Mouse (Mus musculus) lung, postnatal 0 days (tissue): ENCODE results near the gene Pdlim4. TPM values are rescaled to one million over a fixed set of nuclear protein-coding genes. Genes with fewer than 3 reads are reported as not detected.
A peak's percentile ranks its signal among the peaks of the same experiment; 100 is the strongest.

Experiments
- ATAC-seq: fragments of 200-750 bp; cut with Nextera tagmentation; 2 replicates; pipeline ENCODE4 v1.8.0; 2017; ENCODE audit warnings: moderate library complexity
- DNase-seq: peaks from one replicate; pipeline ENCODE4 v3.0.0-alpha.2; 2016; ENCODE audit warnings: low spot score
- H3K27ac ChIP-seq: fragments of 300-500 bp; sonication (generic); 2 replicates; pipeline ENCODE4 v1.5.1; 2014; ENCODE audit warnings: antibody characterized with exemption, mild to moderate bottlenecking, low read length, mixed read lengths
- H3K27me3 ChIP-seq: fragments of 300-500 bp; sonication (generic); replicated peaks from 2 replicates; pipeline ENCODE4 v1.6.1; 2014; ENCODE audit warnings: low read length, mixed read lengths; ENCODE audit not compliant: insufficient read depth
- H3K36me3 ChIP-seq: fragments of 300-500 bp; sonication (generic); 2 replicates; pipeline ENCODE4 v1.6.1; 2014; ENCODE audit warnings: low read length, mixed read lengths; ENCODE audit not compliant: insufficient read depth
- H3K4me1 ChIP-seq: fragments of 300-500 bp; sonication (generic); 2 replicates; pipeline ENCODE4 v1.6.1; 2014; ENCODE audit warnings: antibody characterized with exemption, low read depth, low read length, mixed read lengths; ENCODE audit not compliant: insufficient read depth
- H3K4me2 ChIP-seq: fragments of 300-500 bp; sonication (generic); replicated peaks from 2 replicates; pipeline ENCODE4 v1.6.1; 2014; ENCODE audit warnings: low read depth, mild to moderate bottlenecking, low read length, moderate library complexity, mixed read lengths
- H3K4me3 ChIP-seq: fragments of 300-500 bp; sonication (generic); 2 replicates; pipeline ENCODE4 v1.5.1; 2014; ENCODE audit warnings: low read depth, low read length
- H3K9ac ChIP-seq: fragments of 300-500 bp; sonication (generic); replicated peaks from 2 replicates; pipeline ENCODE4 v1.6.1; 2014; ENCODE audit warnings: low read depth, mild to moderate bottlenecking
- H3K9me3 ChIP-seq: fragments of 300-500 bp; sonication (generic); 2 replicates; pipeline ENCODE4 v1.6.1; 2016; ENCODE audit warnings: low read length, mixed read lengths
- CTCF ChIP-seq: IDR thresholded peaks from 2 replicates; pipeline ENCODE4 v1.5.1; 2016; ENCODE audit warnings: antibody characterized with exemption, mild to moderate bottlenecking
- EP300 ChIP-seq: IDR thresholded peaks from 2 replicates; pipeline ENCODE4 v1.6.1; 2016; ENCODE audit warnings: antibody characterized with exemption, mild to moderate bottlenecking, control low read depth
- WGBS: fragments of 180-500 bp; shearing (Covaris S2); extraction: QIAGEN DNeasy Blood & Tissue Kit; methylation state at CpG from one replicate; pipeline ENCODE4 v1.1.7; 2014; 5-methylcytosine and 5-hydroxymethylcytosine counted together
- polyA plus RNA-seq: library from polyadenylated mRNA; unstranded; fragments of >200 nt; fragmentation: Nextera tagmentation; extraction: Ambion mirVana; gene quantifications from 2 replicates; pipeline ENCODE4 v1.2.1, GENCODE M21; 2015

Pdlim4 gene
- polyA plus RNA-seq, 1 experiment from 2014 or later: 8.6 TPM

DNA sequence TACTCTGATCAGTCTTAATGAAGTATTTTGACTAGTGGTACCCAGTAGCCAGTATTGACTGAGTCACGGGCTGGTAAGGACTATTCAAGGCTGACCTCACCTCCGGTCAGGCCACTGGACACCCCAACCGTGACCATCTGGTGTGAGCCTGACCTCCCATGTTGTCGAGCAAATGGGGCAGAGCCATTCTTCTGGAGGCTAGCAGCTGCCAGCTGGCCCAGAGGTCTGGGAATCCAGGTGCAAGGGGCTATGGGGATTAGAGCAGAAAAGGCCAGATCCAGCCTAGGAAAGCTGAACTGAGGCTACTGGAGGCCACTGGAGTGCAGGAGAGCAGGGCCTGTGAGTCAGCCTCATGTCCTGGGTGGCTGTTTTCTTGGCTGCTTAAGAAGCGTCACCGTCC lies 6.5 kb upstream of the Pdlim4 start:
- H3K4me1 ChIP-seq: no peaks in the 10 kb centered on the region
- no peaks in the 10 kb centered on the region for H3K36me3 ChIP-seq
- H3K27me3 ChIP-seq: no peaks in the 10 kb centered on the region
- no peak overlapping the region for H3K9ac ChIP-seq
- H3K4me2 ChIP-seq: no peak overlapping the region
- WGBS: 79% methylated on average over 6 of the region's 6 CpGs
- TF ChIP-seq EP300 (no peak), CTCF (no peak)
- H3K27ac ChIP-seq: no peak overlapping the region
- DNase-seq (no peak), ATAC-seq (no peak)
- no peaks in the 10 kb centered on the region for H3K9me3 ChIP-seq
- H3K4me3 ChIP-seq: no peak overlapping the region

DNA sequence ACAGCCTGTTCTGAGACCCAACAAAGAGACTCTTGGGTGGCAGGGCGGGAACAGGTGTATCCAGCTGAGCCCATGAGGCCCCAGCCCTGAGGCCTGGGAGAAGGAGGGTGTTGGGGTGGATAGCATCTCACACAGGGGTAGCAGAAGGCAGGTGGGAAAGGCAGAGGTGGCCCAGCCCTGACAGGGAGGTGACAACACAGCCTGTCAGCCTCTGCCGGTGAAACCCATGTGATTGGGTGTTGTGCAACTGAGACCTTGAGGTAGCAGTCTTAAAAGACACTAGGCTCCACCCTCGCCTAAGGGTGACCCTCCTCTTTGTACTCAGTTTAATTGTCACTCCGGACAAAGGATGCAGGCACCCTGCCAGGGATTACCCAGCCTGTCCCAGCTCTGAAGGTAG lies 4.5 kb upstream of the Pdlim4 start:
- DNase-seq (no peak), ATAC-seq (peak; percentile 14; the same call in 1 of the 2 replicates)
- Histone ChIP-seq H3K4me1 (no peaks in the 10 kb centered on the region; the same call in 1 of the 2 replicates), H3K9me3 (no peaks in the 10 kb centered on the region), H3K4me3 (no peak overlapping the region), H3K27me3 (peaks cover 10% of the 10 kb centered on the region; the same call in 1 of the 2 replicates), H3K9ac (no peak overlapping the region), H3K4me2 (no peak overlapping the region), H3K27ac (no peak overlapping the region), H3K36me3 (no peaks in the 10 kb centered on the region)
- 38% methylated on average over 4 of the region's 4 CpGs for WGBS
- no peak for TF ChIP-seq CTCF
- no peak for TF ChIP-seq EP300

DNA sequence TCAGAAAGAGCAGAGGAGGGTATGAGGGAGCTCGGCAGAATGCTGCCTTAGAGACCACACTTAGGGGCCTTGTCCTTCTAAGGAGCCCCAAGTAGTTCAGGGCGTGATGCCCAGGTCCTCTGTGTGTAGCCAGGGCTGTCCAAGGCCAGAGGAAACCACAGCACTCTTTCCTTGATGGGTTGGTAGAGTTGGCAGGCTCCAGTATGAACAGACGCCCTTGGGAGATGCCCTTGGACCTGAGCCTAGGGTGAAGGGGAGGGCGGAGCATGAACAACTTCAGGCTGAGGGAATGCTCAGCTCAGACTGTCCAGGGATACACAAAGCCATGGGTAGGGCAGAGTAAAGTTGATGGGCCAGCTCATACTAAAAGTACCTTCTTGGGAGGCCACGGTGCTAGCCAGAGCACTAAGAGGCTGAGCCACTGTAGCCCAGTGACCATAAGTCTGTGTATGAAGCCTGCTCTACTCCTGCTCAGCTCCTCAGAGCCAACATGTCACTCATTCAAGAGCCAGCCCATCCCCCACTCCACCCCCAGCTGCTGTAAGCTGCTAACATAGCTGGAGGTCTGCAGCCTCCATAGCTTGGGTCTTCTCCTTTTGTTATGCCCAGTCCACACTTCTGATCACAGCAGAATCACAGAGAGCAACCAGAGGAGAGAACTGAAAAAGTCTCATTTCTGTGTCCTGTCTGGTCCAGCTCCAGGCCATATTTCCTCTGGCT lies 3.1 kb upstream of the Pdlim4 start:
- 60% methylated on average over 5 of the region's 5 CpGs for WGBS

DNA sequence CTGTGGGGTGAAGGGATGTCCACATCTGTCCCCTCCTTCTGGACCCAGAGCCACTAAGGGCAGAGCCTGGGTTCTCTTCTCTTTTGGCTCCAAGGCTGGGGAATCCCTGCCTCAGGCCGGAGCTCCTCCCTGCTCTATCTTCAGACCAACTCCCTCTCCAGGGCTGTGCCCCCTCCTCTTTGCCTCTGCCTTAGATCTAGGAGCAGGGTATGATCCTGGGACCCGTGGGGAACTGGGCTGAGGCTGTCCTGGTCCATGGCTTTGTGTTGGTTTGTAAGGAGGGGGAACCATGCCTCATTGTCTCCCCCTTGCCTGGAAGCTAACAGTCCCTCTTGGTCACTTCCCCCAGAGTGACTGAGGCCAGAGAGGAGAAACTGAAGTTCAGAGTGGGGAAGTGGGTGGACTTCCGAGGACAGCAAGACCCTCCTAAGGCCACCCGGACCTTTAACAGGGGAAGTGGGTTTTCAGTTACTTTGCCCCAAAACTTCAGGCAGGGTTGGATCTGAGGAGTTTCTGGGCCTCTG lies 756 bp downstream of the Pdlim4 start:
- no peak for ATAC-seq
- WGBS: 49% methylated on average over 4 of the region's 4 CpGs
- Histone ChIP-seq H3K27ac (no peak overlapping the region), H3K4me3 (peak overlapping the region; percentile 37; the same call in 1 of the 2 replicates), H3K9ac (no peak overlapping the region), H3K4me1 (no peaks in the 10 kb centered on the region; the same call in 1 of the 2 replicates), H3K9me3 (no peaks in the 10 kb centered on the region), H3K4me2 (peak overlapping the region; percentile 84), H3K27me3 (peaks cover 10% of the 10 kb centered on the region; the same call in 1 of the 2 replicates), H3K36me3 (no peaks in the 10 kb centered on the region)
- no peak for TF ChIP-seq EP300
- no peak for TF ChIP-seq CTCF
- DNase-seq: no peak

More for the DNA sequence above, 3.1 kb upstream of the Pdlim4 start:
- Histone ChIP-seq H3K4me2 (no peak overlapping the region), H3K36me3 (no peaks in the 10 kb centered on the region), H3K9ac (no peak overlapping the region), H3K27me3 (peaks cover 10% of the 10 kb centered on the region; the same call in 1 of the 2 replicates), H3K4me1 (no peaks in the 10 kb centered on the region; the same call in 1 of the 2 replicates), H3K27ac (no peak overlapping the region), H3K9me3 (no peaks in the 10 kb centered on the region), H3K4me3 (no peak overlapping the region)
- ATAC-seq (no peak), DNase-seq (no peak)
- TF ChIP-seq CTCF (no peak), EP300 (no peak)

DNA sequence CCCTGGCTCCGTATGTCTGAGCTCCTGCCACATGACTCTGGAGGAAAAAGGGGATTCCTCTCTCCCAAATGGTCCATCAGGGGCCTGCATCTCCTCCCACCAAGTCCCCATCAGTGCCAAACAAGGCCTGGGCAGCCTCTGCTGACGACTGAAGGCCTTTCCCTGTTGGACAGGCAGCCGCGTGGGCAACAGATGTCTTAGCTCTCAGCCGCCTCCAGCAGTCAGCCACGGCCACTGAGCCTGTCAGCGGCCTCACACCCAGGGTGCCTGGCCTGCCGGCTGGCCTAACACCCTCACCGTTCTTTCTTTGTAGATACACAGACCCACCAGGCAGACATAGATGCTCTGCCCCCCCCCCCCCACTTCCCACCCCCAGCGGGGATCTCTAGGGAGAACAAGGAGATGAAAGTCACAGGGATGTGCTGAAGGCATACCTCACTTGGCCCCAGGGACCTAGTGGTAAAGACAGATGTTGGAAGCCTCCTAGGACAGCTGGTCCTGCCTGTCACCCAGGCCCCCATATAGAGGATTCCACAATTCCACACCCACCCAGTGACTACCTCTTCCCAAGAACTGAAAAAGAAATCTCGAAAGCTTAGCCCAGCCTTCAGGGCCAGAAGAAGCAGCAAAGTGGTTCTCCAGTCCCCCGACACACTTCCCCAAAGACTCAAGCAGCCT lies 1.4 kb downstream of the Pdlim4 start:
- no peak overlapping the region for H3K27ac ChIP-seq
- TF ChIP-seq CTCF: no peak
- TF ChIP-seq EP300: no peak
- no peaks in the 10 kb centered on the region for H3K36me3 ChIP-seq
- H3K4me1 ChIP-seq: no peaks in the 10 kb centered on the region; the same call in 1 of the 2 replicates
- H3K4me2 ChIP-seq: no peak overlapping the region
- peak; percentile 68 for DNase-seq
- H3K4me3 ChIP-seq: no peak overlapping the region
- peak; percentile 81 for ATAC-seq
- no peak overlapping the region for H3K9ac ChIP-seq
- 42% methylated on average over 12 of the region's 12 CpGs for WGBS
- no peaks in the 10 kb centered on the region for H3K9me3 ChIP-seq
- H3K27me3 ChIP-seq: peaks cover 10% of the 10 kb centered on the region; the same call in 1 of the 2 replicates

DNA sequence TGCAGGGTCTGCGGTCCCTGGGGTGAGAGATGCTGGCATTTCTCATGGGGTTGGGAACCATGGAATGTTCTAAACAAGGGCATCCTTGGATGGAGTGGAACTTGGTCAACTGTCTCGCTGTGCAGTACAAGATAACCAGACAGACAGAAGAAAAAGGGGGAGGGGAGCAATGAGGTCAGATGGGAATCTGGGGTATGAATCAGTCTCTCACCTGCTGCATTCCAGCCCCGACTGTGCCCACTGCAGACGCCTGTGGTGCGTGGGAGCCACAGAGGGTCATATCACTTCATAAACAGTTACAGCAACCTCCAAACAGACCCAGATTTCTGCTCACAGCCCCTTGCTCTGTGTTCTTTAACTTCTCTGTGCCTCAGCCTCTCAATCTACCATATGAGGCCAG lies 2.4 kb downstream of the Pdlim4 start:
- Histone ChIP-seq H3K9ac (no peak overlapping the region), H3K4me3 (no peak overlapping the region), H3K9me3 (no peaks in the 10 kb centered on the region), H3K27ac (no peak overlapping the region), H3K4me1 (no peaks in the 10 kb centered on the region; the same call in 1 of the 2 replicates), H3K36me3 (no peaks in the 10 kb centered on the region), H3K4me2 (no peak overlapping the region), H3K27me3 (peaks cover 10% of the 10 kb centered on the region; the same call in 1 of the 2 replicates)
- ATAC-seq (no peak), DNase-seq (no peak)
- TF ChIP-seq CTCF (no peak), EP300 (no peak)
- WGBS: 63% methylated on average over 5 of the region's 5 CpGs
